Mouse (Mus musculus): ENCODE data around the gene Bglap3.

DNA sequence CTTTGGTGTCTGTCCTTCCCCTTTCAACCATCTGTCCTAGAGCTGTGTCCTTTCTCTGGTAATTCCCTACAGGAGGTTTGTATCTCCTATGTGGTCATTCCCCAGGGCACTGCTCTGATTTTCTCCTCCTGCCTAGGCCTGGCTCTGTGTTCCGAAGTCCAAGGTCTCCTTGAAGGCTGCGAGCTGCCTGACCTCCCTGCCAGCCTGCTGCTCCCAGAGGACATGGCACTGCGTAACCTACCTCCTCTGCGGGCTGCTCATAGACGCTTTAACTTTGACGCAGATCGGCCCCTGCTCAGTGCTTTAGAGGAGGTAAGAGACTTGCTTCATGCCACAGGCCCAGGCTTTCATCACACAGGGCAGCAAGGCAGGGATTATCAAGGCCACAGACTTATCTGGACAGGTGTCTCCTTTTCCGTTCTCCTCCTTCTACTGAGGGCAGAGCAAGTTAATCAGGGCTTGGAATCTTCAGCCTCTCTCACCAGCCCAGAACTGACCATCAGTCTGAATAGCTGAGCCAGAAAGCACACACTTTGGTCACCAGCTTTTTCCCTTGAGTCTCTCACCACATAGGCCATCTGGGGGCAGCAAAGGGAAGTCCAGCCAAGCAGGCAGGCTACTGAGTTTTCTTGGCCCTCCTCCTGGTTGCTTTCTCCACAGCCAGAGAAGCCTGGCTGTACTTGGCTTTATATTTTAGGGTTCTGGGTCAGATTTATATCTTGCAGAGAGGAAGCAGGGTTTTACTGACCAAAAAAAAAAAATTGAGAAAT lies 18.0 kb downstream of the Bglap3 start:
- TF ChIP-seq POLR2A (IDR thresholded peaks at IDR 0.05; ENCODE audit: insufficient read depth, low read length) (no peak), CTCF (IDR thresholded peaks at IDR 0.05; ENCODE audit: low read depth, low read length) (peak; percentile 18), EP300 (IDR thresholded peaks at IDR 0.05; ENCODE audit: insufficient read depth, low read depth, low read length) (no peak)

Measured in ES-Bruce4 (cell line).